Mouse (Mus musculus): ENCODE results near the gene Ang.

GRCm38 (mm10) chr14:51092073-51092620 lies 1.2 kb downstream of the Ang start:
- TF ChIP-seq POLR2A (IDR thresholded peaks at IDR 0.05; ENCODE audit: extremely low read depth, insufficient read depth, low read length): no peak
- TF ChIP-seq CTCF (IDR thresholded peaks at IDR 0.05; ENCODE audit: low read depth, low read length): no peak

Data from liver, adult 2 months (tissue).